Mouse (Mus musculus) telencephalon, adult 2 months (tissue): ENCODE data around the gene Maea.

Experiments
- DNase-seq: peaks from one replicate; pipeline ENCODE4 v3.0.0-alpha.2; 2011; ENCODE audit warnings: low read depth, low spot score

Maea gene

DNA sequence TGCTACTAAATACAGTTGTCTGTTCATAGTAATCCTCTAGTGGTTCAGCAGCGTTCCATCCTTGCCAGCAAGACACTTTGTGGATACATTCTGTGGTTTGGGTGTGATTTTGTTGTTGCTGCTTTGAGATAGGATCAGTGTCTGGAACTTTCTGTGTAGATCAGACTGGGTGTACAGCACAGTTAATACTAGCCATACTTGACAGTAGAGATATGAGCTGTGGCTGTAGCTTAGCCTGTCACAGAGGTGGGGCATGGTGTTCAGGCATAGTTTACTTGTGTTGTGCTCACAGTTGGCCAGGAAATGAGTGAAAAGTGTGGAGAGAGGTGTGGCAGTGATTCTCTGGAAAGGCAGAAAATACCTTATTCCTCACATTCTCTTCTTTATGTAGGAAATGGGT, 22.2 kb downstream of the Maea start:
- DNase-seq, result no peak

DNA sequence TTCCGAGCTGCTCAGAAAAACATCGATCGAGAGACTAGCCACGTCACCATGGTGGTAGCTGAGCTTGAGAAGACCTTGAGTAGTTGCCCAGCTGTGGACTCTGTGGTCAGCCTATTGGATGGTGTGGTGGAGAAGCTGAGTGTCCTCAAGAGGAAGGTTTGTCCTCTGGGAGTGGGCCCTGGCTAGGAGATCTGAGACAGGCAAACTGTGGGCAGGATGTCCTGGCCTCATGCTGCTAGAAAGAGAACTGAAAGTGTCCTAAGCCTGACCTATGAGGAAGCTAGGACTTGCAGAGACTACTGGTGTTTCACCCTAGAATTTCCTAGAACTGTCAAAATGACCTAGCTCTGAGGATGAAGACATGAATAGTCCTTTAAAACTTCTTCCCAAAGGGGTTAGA, 23.2 kb downstream of the Maea start:
- no peak for DNase-seq

DNA sequence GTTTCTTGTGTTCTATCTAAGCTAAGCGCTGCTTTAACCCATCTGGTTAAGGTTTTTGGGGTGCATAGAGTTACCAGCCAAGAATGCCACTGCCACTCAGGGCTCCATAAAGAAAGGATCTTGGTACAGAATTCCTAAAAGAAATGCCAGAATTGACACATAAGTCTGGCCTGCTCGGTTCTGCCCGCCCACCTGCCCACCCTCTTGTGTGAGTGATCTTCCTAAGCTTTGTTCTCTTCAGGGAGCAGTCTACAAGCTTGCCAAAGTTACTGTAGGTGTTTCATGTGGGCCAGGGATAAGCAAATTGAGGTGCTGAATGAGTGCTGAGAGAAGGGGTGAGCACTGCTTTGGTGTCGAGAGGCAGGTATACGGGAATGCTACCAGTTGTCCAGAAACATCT, 28.0 kb downstream of the Maea start:
- peak; percentile 38 for DNase-seq

DNA sequence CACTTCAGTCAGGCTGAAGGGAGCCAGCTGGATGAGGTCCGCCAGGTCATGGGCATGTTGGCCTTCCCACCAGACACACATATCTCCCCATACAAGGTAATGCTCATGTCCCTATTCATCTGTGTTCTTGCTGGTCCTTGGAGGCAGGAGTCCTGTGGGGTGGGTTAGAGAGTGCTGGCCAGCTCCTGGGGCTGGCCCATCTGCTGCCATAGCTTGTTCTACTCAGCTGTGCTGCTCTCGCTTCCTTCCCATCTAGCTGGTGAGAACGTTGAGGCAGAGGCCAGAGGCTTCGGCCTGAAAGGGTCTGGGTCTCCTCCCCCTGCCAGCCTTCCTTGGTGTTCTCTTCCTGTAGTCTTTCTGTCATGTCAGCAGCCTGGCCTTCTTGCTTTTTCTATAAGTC, 33.3 kb downstream of the Maea start:
- no peak for DNase-seq

DNA sequence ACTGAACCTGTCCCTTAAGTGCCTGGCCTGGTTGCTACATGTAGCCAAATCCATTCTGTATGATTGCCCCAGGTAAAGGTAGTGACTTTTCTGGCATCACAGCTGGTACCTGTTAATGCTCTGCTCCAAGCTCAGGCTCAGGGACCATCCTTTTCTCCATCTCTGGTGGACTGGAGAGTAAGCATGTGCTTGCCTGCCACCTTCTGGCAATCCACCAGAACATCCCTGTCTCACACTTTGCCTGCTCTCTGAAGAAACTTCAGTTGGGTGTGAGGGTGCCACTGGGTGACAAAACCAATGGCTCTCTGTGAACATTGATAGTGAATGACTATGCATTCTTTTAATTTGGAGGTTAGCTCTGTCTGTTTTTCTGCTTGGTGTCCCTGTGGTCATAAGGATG, 35.8 kb downstream of the Maea start:
- peak; percentile 12 for DNase-seq

DNA sequence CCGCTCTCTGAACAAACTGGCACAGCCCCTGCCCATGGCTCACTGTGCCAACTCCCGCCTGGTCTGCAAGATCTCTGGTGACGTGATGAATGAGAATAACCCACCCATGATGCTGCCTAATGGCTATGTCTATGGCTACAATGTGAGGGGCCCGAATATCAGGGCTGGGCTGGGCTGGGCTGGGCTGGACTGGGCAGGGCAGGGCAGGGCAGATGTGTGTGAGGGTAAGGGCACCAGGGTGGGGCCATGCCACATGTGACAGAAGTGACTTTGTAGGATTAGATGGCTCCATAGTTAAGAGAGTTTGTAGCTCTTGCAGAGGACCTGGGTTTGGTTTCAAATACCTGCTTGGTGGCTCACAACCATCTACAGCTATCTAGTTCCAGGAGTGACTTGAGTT, 36.4 kb downstream of the Maea start:
- no peak for DNase-seq

DNA sequence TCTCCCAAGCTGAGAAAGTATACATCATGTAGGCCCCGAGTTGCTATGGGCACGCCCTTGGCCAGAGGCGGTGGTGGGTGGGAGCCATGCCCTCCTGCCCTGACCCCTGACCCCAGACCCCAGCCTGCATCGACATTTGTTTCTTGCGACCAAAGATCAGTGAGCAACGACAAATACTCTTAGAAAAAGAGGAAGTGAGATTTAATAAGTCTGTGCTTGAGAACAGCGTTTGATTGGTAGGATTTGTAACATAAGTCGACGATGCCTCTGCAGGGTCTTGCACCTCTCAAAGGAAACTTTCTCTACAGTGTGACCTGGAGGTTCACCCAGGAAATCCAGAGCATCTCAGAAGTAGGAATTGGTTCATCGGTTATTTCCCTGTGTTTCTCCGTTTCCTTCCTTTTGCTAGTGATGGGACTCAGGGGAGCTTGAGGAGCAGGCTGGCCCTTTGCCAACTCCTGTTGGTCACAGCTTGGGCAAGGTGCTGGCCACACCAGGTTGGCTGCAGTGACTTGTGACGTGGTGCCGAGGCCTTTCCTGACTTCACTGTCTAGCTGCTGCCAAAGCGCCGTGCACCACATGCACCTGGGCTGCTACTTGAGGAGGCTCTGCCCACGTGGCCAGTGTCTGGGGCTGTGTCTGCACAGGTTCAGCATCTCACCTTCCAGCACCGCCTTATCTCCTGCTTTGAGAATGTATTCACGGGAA, 37.2 kb downstream of the Maea start:
- no peak for DNase-seq

DNA sequence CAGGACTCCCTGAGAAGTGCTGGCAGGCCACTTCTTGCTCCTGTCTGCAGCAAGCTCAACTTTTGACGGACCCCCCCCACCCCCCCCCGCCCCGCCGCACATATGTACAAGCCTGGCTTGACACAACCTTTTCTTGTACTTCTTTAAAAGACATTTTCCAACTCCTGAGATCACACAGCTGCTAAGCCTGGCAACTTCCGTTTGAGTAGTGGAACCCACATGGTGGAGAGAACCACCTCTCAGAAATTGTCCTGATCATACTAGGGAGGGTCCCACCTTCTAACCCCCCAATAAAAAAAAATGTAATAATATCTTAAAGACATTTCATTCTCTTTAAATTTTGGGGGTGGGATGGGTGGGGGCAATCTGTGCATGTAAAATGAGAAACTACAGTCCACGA, 41.9 kb downstream of the Maea start:
- no peak for DNase-seq

DNA sequence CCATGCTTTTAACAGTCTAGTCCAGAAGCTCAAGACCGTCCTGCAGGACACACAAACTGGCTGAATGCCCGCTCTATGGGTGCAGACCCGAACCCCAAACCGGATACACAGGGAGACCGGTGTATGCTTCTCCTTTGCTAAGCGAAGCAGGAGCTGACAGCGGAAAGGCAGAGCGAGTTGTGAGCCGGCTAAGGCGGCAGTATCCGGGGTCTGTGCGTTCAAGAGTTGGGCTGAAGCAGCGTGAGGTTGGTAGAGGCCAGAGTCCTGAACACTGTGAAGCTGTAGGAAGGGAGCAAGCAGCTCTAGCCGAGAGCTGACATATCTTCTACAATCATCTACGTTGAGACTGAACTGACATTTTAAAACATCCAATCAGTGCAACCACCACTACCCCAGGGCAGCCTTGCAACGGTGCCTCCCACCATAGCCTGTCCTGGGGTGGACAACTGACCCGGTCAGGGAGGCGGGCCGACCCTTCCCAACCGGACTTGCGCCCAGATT, 42.5 kb downstream of the Maea start:
- no peak for DNase-seq

DNA sequence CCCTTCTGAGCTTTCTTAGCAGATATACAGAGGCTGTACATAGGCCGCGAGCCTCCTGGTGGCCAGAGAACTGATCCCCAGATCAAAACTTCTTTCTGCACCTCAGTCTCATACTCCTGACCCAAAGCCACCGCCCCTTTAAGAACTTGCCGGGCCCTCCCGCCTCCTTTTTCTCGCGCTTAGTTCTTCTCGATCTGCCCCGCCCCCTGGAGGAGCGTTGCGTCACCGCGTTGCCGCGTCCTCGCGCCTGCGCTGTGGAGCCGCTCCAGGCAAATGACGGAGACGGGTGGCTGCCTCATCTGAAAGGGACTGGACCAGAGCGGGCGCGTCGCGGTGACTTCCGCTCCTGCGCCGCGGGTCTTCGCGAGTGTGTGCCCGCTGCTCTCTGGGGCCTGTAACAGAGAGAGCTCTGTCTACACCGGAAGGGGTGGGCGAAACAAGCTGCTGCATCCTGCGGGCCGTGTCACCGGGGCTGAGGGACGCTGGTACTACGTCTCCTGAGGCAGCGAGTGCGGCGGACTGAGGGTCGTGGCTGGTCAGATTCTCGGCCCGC, 43.1 kb downstream of the Maea start, which contains the start of gene Uvssa:
Gene Uvssa, plus strand, starts transcription at position 248 of the 553 bp plus-strand sequence.
- DNase-seq, result peak; percentile 99

DNA sequence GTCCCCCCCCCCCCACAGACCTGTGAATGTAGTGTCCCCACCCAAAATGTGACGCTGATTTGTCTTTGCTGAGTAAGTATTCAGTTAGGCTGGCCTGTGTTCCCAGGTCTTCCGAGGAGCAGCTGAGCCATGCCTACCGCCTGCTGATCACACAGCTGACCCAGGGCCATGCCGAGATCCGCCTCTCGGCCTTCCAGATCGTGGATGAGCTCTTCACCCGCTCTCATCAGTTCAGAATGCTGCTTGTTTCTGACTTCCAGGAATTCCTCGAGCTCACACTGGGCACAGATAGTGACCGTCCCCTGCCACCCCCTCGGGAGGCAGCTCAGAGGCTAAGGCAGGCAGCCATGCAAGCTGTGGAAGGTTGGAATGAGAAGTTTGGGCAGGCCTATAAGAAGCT, 52.2 kb downstream of the Maea start:
- no peak for DNase-seq

DNA sequence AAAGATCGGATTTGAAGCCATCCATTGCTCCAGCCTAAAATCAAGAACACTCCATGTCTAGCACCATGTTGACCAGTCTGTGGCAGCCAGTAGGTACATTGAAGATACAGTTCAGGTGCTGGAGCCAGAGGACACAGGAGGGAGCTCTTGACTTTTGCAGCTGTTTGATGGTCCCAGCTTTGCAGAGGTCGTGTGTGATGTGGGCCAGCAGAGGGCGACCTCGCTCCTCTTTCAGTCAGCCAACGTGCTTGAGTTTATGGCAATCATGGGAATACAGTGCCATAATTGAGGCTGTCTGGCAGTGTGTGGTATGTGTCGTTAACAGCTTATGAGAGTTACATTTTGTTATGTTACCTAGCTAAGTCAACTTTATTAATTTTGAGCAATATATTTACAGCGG, 58.5 kb downstream of the Maea start:
- DNase-seq, result peak; percentile 58

DNA sequence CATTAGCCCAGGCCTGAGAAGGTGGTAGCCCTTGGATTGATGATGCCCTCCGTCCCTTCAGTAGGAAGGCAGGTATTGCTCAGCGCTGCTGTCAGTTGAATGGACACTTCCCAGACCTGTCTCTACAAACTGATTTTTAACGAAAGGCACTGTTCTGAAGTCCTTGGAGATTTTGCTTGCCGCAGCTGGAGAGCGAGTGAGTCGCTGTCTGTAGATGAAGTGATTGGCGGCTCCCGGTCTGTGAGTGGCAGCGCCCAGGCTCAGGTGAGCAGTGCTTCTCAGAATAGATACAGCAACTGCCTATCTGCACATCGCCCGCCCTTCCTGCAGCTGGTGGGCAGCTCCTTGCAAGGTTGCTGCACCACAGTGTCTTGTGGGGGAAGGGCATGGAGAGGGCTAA, 60.4 kb downstream of the Maea start:
- DNase-seq, result no peak

DNA sequence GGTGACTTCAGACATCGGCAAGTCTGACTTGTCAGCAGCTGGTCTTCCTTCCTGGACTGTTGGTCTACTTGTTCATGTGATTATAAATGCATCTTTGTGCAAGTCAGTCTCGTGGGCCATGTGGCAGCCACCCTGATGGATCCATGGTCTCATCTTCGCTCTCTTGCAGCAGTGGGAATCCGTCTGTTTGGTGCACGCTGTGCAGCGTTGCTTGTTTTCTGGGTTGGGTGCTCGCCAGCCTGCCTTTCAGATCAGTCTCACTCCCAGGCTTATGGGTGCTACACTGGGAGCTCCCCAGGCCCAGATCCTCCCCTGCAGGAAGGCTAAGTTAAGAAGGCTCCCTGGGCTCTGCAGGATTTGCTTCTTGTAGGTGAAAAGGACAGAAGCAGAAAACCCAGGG, 61.5 kb downstream of the Maea start:
- no peak for DNase-seq

DNA sequence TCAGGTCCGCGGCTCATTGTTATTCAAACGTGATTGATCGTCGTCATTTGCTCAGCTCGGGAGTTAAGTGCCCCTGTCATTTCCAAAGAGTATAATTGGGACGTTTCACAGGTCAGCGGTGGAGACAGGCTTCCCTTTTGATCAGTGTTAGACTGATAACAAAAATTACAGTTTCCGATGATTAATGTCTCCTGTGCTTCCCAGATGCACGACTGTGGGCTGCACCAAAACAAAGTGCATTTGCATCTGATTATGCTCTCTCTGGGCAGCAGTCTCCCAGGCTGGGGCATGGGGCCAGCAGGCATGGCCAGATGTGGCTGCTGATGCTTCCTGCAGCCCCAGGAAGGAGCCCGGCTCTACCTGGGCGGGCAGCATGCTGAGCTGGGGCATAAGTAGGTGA, 65.5 kb downstream of the Maea start:
- no peak for DNase-seq

DNA sequence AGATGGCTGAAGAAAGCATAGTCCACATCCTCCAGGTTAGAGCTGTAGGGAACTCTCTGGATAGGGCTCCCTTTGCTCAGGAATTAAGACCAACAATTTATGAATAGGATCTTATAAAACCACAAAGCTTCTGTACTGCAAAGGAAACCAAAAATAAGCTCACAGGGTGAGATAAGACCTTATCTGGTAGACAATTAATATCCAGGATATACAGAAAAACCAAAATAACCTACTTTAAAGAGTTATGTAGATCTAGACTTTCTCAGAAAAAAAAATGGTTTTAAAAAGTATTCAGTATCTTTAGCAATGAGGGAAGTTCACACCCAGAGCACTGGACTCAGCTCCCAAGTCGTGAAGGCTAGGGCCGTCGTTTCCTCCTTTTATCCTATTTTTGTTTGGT, 85.0 kb downstream of the Maea start:
- no peak for DNase-seq
